Mouse (Mus musculus) adipocyte (in vitro differentiated cells): ENCODE measurements at regions not wholly inside any gene's neighbourhood (a gene's known extent, or its start where the extent isn't known, plus 50 kb on each side); places are given as distances from the start of the nearest gene placed in this dataset.

Experiments used
- DNase-seq: peaks from one replicate; pipeline ENCODE4 v3.0.0-alpha.2; 2016; ENCODE audit warnings: low spot score

DNA sequence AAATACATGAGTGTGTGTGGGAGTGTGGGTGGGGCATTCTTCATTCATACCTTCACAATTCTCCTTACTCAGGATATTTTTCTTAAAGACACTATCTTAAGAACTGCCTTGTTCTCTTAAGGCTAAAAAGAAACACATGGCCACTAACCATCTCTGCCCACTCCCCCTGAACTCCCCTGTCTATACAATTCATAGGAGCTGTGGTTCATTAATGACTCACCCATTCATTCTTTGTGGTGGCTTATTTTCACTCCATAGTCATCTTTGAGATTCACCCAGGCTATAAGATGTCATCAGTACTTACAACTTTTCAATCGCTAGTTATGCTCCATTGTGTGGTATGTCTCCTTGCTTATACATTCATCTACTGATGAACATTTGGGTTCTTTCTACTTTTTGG is 97.7 kb upstream of the Spred1 start:
- DNase-seq, result no peak

GRCm38 (mm10) chr2:117027071-117027470 is 94.1 kb upstream of the Spred1 start:
- peak; percentile 55 for DNase-seq

- no peak for DNase-seq
Observed at GRCm38 (mm10) chr2:117028771-117029170, 92.4 kb upstream of the Spred1 start.

- peak; percentile 86 for DNase-seq
Observed at GRCm38 (mm10) chr2:117036197-117036872, 84.8 kb upstream of the Spred1 start.

DNA sequence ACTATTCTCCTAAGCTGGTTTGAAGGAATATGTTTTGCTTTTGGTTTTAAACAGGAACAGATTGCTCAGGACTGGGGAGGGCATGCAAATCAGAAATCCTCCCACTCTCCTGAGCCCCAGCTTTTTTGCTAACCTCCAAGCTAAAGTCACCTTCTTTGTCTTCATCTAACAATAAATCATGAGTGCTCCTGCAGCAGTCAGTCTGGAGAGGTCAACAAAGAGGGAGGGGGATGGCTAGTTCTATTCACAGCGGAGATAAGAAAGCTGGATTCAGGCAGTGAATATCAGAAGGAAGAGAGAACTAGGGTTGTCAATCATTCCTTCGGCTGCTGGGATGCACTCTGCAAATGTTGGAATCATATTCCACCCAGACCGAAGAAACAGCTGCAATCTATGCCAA is 81.0 kb upstream of the Spred1 start:
- DNase-seq, result no peak

DNA sequence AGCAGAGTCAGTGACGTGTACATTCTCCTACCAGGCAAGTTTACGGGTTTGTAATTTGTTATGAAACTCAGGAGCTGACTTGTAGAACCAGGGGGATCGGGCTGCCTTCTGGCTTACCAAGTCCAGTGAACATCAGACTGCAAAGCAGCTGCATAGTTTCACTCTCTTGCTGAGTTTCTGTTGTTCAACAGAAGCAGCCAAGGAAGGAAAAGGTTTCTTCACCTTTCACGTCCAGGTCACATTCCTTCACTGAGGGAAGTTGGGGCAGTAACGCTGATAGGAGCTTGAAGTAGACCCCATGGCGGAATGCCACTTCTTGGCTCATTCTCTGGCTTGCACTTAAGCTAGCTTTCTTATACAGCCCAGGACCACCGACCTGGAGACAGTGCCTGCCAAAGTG is 77.3 kb upstream of the Spred1 start:
- no peak for DNase-seq

- DNase-seq, result no peak
Observed at GRCm38 (mm10) chr2:117048290-117048730, 72.9 kb upstream of the Spred1 start.

DNA sequence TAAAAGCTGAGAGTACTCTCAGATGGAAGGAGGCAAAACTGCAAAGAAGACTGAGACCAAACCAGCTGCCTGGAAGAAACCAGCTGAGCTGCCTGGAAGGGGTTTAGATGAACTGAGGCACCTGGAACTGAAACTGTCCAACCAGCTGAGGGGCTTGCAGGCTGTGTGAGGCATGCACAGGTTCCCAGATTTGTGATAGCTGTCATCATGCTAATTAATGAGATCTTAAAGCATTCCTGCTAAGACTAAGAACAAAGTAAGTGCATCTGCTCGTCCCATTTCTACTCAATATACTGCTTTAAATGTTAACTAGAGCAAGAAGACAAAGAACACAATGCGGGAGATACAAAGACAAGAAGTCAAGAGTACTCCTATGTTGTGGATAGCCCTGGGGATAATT is 71.1 kb upstream of the Spred1 start:
- no peak for DNase-seq

DNA sequence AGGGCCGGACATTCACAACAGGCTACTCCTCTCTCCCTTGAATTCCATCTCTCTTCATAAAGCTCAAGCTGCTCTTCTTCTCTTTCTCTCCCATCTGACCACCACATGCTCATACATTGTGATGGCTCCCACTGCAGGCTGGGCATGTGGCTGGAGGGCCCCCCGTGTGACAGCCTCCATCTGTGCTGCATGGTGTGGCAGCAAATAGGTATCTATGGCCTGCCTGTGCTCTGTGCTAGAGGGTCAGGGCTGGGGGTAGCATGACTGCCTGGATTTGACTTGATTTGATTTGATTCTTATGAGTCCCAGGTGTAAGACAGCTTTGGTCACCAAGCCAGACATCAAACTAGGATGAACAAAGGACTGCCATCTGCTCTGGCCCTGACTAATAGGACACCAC is 57.0 kb upstream of the Spred1 start:
- no peak for DNase-seq

DNA sequence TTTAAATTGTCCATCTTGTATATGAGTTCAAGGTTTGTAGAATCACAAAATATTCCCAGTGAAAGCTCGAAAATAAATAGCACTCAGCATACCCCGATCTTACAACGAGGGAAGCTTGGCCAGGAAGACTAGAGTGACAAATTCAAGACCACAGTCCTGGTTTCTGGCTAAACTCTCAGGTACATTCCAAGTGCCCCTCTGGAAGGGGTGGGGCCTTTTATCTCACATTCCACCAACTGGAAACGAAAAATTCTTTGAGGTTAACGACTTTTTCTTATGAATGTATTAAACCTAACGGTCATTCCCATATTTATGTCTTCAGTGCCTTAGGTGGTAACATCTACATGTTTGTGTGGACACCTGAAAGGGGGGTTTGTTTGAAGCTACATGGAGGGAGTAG is 50.8 kb upstream of the Spred1 start:
- DNase-seq, result no peak

DNA sequence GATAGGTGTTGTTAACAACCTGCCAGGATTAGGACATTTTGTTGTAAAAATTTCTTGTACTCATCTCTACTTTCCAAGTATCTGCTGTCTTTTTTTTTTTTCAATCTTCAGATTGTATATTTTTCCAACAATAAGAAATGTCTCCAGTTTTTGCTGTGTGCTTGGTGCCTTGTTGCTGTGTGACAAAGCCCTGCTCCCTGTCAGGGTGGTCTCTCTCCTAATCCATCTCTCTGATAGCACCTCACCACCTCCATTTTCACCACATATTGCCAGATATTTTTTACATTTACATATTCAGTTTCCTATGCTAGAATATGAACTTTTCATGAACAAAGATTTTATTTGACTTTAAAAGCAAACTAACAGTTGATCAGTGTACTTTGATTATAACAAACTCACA is 50.1 kb upstream of the Spred1 start:
- DNase-seq, result no peak
